Mouse (Mus musculus) stomach, postnatal 0 days (tissue): ENCODE measurements around the gene Ndufaf1.

Experiments used
- CTCF ChIP-seq: IDR thresholded peaks from 2 replicates; pipeline ENCODE4 v1.5.1; 2016; ENCODE audit warnings: antibody characterized with exemption, low read depth, mild to moderate bottlenecking, moderate library complexity
- EP300 ChIP-seq: optimal IDR thresholded peaks from 2 replicates; pipeline ENCODE3; 2016; ENCODE audit warnings: antibody characterized with exemption

GRCm38 (mm10) chr2:119617841-119618198 is 44.8 kb downstream of the Ndufaf1 start:
- TF ChIP-seq CTCF (no peak), EP300 (no peak)
